ENCODE assay signal across 10 mouse cellular contexts in genomic region chr11:51391548-51391947, GRCm38 (mm10).
A peak's percentile ranks its signal among the peaks of the same experiment; 100 is the strongest.
DNase-seq lines count a peak whose midpoint lies in the region; ATAC-seq and TF ChIP-seq lines count a peak whose summit lies in the region.
"Had no signal": no experiment of that assay in that cellular context is flagged by ENCODE, and none has a peak within 500 bp of the region (broad histone marks: within the 10 kb centered on the region; RNA-seq: fewer than 3 reads in every experiment).

No protein-coding gene starts in this region.

- peaks cover 17% of the 10 kb centered on the region for H3K4me1 ChIP-seq in forebrain, embryonic 16.5 days (replicated peaks; ENCODE audit: control insufficient read depth, insufficient read depth, low read length)
- H3K4me1 ChIP-seq in kidney, embryonic 16.5 days (ENCODE audit: insufficient read depth, low read length): peaks cover 11% of the 10 kb centered on the region
- H3K4me1 ChIP-seq in midbrain, embryonic 13.5 days (replicated peaks): no peaks in the 10 kb centered on the region; the same call in 1 of the 2 replicates

- 28% methylated on average over 4 of the region's 4 CpGs for WGBS in forebrain, embryonic 16.5 days
- 64% methylated on average over 4 of the region's 4 CpGs for WGBS in kidney, embryonic 16.5 days
- 72% methylated on average over 4 of the region's 4 CpGs for WGBS in midbrain, embryonic 13.5 days

- H3K4me3 ChIP-seq in gastrocnemius, adult 2 months: no peak overlapping the region
- H3K4me3 ChIP-seq in forebrain, embryonic 16.5 days (replicated peaks; ENCODE audit: low read length): no peak overlapping the region
- H3K4me3 ChIP-seq in kidney, embryonic 16.5 days (ENCODE audit: low read length): no peak overlapping the region
- no peak overlapping the region for H3K4me3 ChIP-seq in midbrain, embryonic 13.5 days (replicated peaks)

- no peak overlapping the region for H3K9ac ChIP-seq in forebrain, embryonic 16.5 days (replicated peaks; ENCODE audit: low read depth, low read length)
- no peak overlapping the region for H3K9ac ChIP-seq in kidney, embryonic 16.5 days (replicated peaks; ENCODE audit: low read length)
- no peak overlapping the region for H3K9ac ChIP-seq in midbrain, embryonic 13.5 days (replicated peaks)
- H3K9ac ChIP-seq: lung, embryonic 14.5 days had no signal

- peak; percentile 89 for ATAC-seq in forebrain, embryonic 16.5 days
- no peak for ATAC-seq in kidney, embryonic 16.5 days (ENCODE audit: low FRiP score, low TSS enrichment)
- no peak for ATAC-seq in midbrain, embryonic 13.5 days

- H3K4me2 ChIP-seq in forebrain, embryonic 16.5 days (ENCODE audit: low read length): no peak overlapping the region
- no peak overlapping the region for H3K4me2 ChIP-seq in kidney, embryonic 16.5 days (replicated peaks; ENCODE audit: low read depth, low read length)
- no peak overlapping the region for H3K4me2 ChIP-seq in midbrain, embryonic 13.5 days (replicated peaks)
- H3K4me2 ChIP-seq: lung, embryonic 14.5 days had no signal

- H3K27ac ChIP-seq in gastrocnemius, adult 2 months: no peak overlapping the region
- peak overlapping the region; percentile 63 for H3K27ac ChIP-seq in forebrain, embryonic 16.5 days (ENCODE audit: low read length)
- H3K27ac ChIP-seq in kidney, embryonic 16.5 days (ENCODE audit: low read length): no peak overlapping the region
- H3K27ac ChIP-seq in midbrain, embryonic 13.5 days: no peak overlapping the region

- no peak for TF ChIP-seq CTCF in gastrocnemius, adult 2 months (IDR thresholded peaks at IDR 0.05)

- intact Hi-C loops in gastrocnemius, adult 2 months (cut with DNase I): no loop called here

- H3K9me3 ChIP-seq in forebrain, embryonic 16.5 days (ENCODE audit: control insufficient read depth, low read length): no peaks in the 10 kb centered on the region
- no peaks in the 10 kb centered on the region for H3K9me3 ChIP-seq in kidney, embryonic 16.5 days (ENCODE audit: low read length)
- H3K9me3 ChIP-seq in midbrain, embryonic 13.5 days: no peaks in the 10 kb centered on the region

- DNase-seq in gastrocnemius, adult 2 months: peak; percentile 43
- no peak for DNase-seq in gastrocnemius, postnatal 10 days
- peak; percentile 63 to 79 for DNase-seq in left cerebral cortex, adult 18-20 months (ENCODE audit: low spot score in 2 of 2)
- DNase-seq in right cerebral cortex, postnatal 10 days (ENCODE audit: low spot score in 2 of 2): peak; percentile 79 to 85
- no peak for DNase-seq in spleen, adult 12 weeks (ENCODE audit: low spot score)
- DNase-seq: adrenal gland, postnatal 25 days; lung, embryonic 14.5 days had no signal

- H3K36me3 ChIP-seq in forebrain, embryonic 16.5 days (ENCODE audit: control insufficient read depth, insufficient read depth): no peaks in the 10 kb centered on the region
- H3K36me3 ChIP-seq in kidney, embryonic 16.5 days (ENCODE audit: insufficient read depth, low read length): no peaks in the 10 kb centered on the region
- no peaks in the 10 kb centered on the region for H3K36me3 ChIP-seq in midbrain, embryonic 13.5 days

- no peaks in the 10 kb centered on the region for H3K27me3 ChIP-seq in forebrain, embryonic 16.5 days (replicated peaks; ENCODE audit: control insufficient read depth, insufficient read depth, low read length)
- H3K27me3 ChIP-seq in kidney, embryonic 16.5 days (ENCODE audit: insufficient read depth, low read length): no peaks in the 10 kb centered on the region
- no peaks in the 10 kb centered on the region for H3K27me3 ChIP-seq in midbrain, embryonic 13.5 days

Comparison
In these comparisons a context has a peak if more than half of its experiments do, and no peak if none do; other contexts are left out.
1. DNase-seq: peak in gastrocnemius, adult 2 months (single experiment), left cerebral cortex, adult 18-20 months (2 of 2) and right cerebral cortex, postnatal 10 days (2 of 2); none in gastrocnemius, postnatal 10 days (single experiment) and spleen, adult 12 weeks (single experiment).